Mouse (Mus musculus) liver, postnatal 0 days (tissue): Measurements from ENCODE around the gene Nme1. TPM values are rescaled to one million over a fixed set of nuclear protein-coding genes. Genes with fewer than 3 reads are reported as not detected.

Experiments
- ATAC-seq: fragments of 200-750 bp; cut with Nextera tagmentation; 2 replicates; pipeline ENCODE4 v1.8.0; 2017; ENCODE audit warnings: mild to moderate bottlenecking, moderate library complexity
- DNase-seq: peaks from one replicate; pipeline ENCODE4 v3.0.0-alpha.2; 2016
- H3K27ac ChIP-seq: fragments of 300-500 bp; sonication (generic); 2 replicates; pipeline ENCODE4 v1.5.1; 2014; ENCODE audit warnings: antibody characterized with exemption, moderate library complexity, mild to moderate bottlenecking, low read depth
- H3K27me3 ChIP-seq: fragments of 300-500 bp; sonication (generic); 2 replicates; pipeline ENCODE4 v1.6.1; 2014; ENCODE audit warnings: low read length, control low read depth, mixed read lengths; ENCODE audit not compliant: insufficient read depth
- H3K36me3 ChIP-seq: fragments of 300-500 bp; sonication (generic); replicated peaks from 2 replicates; pipeline ENCODE4 v1.6.1; 2014; ENCODE audit warnings: mild to moderate bottlenecking, control low read depth, low read length, moderate library complexity, mixed read lengths; ENCODE audit not compliant: insufficient read depth
- H3K4me1 ChIP-seq: fragments of 300-500 bp; sonication (generic); 2 replicates; pipeline ENCODE4 v1.6.1; 2014; ENCODE audit warnings: antibody characterized with exemption, mild to moderate bottlenecking, control low read depth; ENCODE audit not compliant: insufficient read depth
- H3K4me2 ChIP-seq: fragments of 300-500 bp; sonication (generic); 2 replicates; pipeline ENCODE4 v1.6.1; 2014; ENCODE audit warnings: low read depth, mild to moderate bottlenecking, low read length, moderate library complexity, mixed read lengths
- H3K4me3 ChIP-seq: fragments of 300-500 bp; sonication (generic); 2 replicates; pipeline ENCODE4 v1.5.1; 2014; ENCODE audit warnings: low read depth, low read length
- H3K9ac ChIP-seq: fragments of 300-500 bp; sonication (generic); replicated peaks from 2 replicates; pipeline ENCODE4 v1.6.1; 2014; ENCODE audit warnings: mild to moderate bottlenecking, moderate library complexity
- H3K9me3 ChIP-seq: fragments of 300-500 bp; sonication (generic); 2 replicates; pipeline ENCODE4 v1.6.1; 2016; ENCODE audit warnings: mild to moderate bottlenecking, control low read depth, low read length, mixed read lengths
- CTCF ChIP-seq: sonication (generic); IDR thresholded peaks from 2 replicates; pipeline ENCODE4 v1.5.1; 2016; ENCODE audit warnings: antibody characterized with exemption, low read depth
- EP300 ChIP-seq: IDR thresholded peaks from 2 replicates; pipeline ENCODE4 v1.6.1; 2016; ENCODE audit warnings: antibody characterized with exemption, low read depth, mild to moderate bottlenecking
- WGBS: fragments of 180-500 bp; shearing (Covaris S2); extraction: QIAGEN DNeasy Blood & Tissue Kit; methylation state at CpG from one replicate; pipeline ENCODE4 v1.1.7; 2014; ENCODE audit not compliant: insufficient replicate concordance; 5-methylcytosine and 5-hydroxymethylcytosine counted together
- polyA plus RNA-seq: library from polyadenylated mRNA; unstranded; fragments of >200 nt; fragmentation: Nextera tagmentation; extraction: Ambion mirVana; gene quantifications from 2 replicates; pipeline ENCODE4 v1.2.1, GENCODE M21; 2015

Nme1 gene
- polyA plus RNA-seq, 1 experiment from 2014 or later = 84.8 TPM

- ATAC-seq = no peak
Observed at GRCm38 (mm10) chr11:93908829-93909228, 59.5 kb downstream of the Nme1 start.

DNA sequence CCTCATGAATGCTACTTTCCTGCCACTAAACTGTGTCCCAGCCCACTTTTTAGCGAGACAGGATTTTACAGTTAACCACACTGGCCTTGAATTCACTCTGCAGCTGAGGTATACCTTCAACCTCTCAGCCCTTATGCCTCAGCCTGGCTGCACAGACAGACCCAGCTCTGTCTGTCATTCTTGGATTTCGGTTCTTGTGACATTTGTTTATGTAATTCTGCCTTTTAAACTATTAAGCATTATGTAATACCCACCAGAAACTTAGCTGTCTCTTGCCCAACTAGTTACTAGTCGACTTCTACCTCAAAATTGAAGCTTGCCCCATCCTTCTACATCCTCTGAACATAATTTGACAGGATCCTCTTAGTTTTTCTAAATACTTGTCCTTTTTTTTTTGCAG is 60.5 kb downstream of the Nme1 start:
- DNase-seq (no peak), ATAC-seq (no peak)
- H3K4me3 ChIP-seq = no peak overlapping the region
- WGBS = 64% methylated on average over 3 of the region's 3 CpGs
- H3K27ac ChIP-seq = no peak overlapping the region
- peaks cover 4% of the 10 kb centered on the region; the same call in 1 of the 2 replicates for H3K4me1 ChIP-seq
- no peak overlapping the region for H3K9ac ChIP-seq
- no peak overlapping the region for H3K4me2 ChIP-seq
- no peaks in the 10 kb centered on the region for H3K27me3 ChIP-seq
- TF ChIP-seq EP300 = no peak
- TF ChIP-seq CTCF = no peak
- no peaks in the 10 kb centered on the region for H3K9me3 ChIP-seq
- H3K36me3 ChIP-seq = peaks cover 44% of the 10 kb centered on the region

More at GRCm38 (mm10) chr11:93908829-93909228, 59.5 kb downstream of the Nme1 start:
- WGBS = 79% methylated on average over 9 of the region's 9 CpGs
- no peak overlapping the region for H3K4me3 ChIP-seq
- H3K27me3 ChIP-seq = no peaks in the 10 kb centered on the region
- H3K9me3 ChIP-seq = no peaks in the 10 kb centered on the region
- DNase-seq = no peak
- H3K4me1 ChIP-seq = peaks cover 4% of the 10 kb centered on the region; the same call in 1 of the 2 replicates
- peaks cover 51% of the 10 kb centered on the region for H3K36me3 ChIP-seq
- no peak overlapping the region for H3K9ac ChIP-seq
- H3K27ac ChIP-seq = no peak overlapping the region
- no peak overlapping the region for H3K4me2 ChIP-seq
- TF ChIP-seq CTCF (no peak), EP300 (no peak)

Other genes starting within 250 kb of the Nme1 start
- gene Utp18, start 82.8 kb downstream of the Nme1 start, polyA plus RNA-seq = 9.1 and 9.9 TPM in 2 replicates
- gene Mbtd1, start 82.7 kb downstream of the Nme1 start, polyA plus RNA-seq = 4.5 and 5.2 TPM in 2 replicates
- gene Nme2, start 12.3 kb downstream of the Nme1 start, polyA plus RNA-seq = 166 and 188 TPM in 2 replicates
- 143 and 158 TPM in 2 replicates for gene Gm20390, start 228 bp downstream of the Nme1 start, polyA plus RNA-seq
- 21.3 and 22.8 TPM in 2 replicates for gene Spag9, start 27.6 kb upstream of the Nme1 start, polyA plus RNA-seq
- gene Tob1, start 242.9 kb upstream of the Nme1 start, polyA plus RNA-seq = 47.8 and 53.1 TPM in 2 replicates